Mouse (Mus musculus): Measurements from ENCODE around the gene Olfr373. TPM values are rescaled to one million over a fixed set of nuclear protein-coding genes. Genes with fewer than 3 reads are reported as not detected.

Olfr373 gene
- total and polyA plus RNA-seq, 2 experiments from 2014 or later: not detected

DNA sequence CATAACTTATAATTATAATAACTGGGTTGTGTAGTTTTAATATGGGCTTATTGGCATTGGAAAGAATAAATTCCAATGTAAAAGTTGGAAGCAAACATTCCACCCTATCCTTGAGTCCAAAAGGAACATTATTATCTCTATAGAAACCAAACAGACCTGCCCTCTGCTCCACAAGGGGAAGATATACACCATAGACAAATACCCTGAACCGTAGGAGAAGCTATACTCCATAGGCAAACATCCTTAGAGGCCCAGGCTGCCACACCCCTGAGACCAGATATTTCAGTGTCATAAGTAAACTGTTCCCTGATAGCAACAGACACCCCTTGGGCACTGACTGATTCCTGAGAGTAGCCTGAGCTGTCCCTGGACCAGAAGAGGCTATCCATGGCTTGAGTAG is 44.9 kb downstream of the Olfr373 start:
- Histone ChIP-seq H3K4me1 (ENCODE audit: insufficient read depth, low read length) (no peaks in the 10 kb centered on the region), H3K27ac (ENCODE audit: low read depth, low read length) (no peak overlapping the region), H3K9ac (replicated peaks; ENCODE audit: low read length, poor library complexity, severe bottlenecking) (no peak overlapping the region), H3K27me3 (ENCODE audit: insufficient read depth, low read length) (no peaks in the 10 kb centered on the region), H3K4me2 (ENCODE audit: low read depth, low read length, poor library complexity, severe bottlenecking) (no peak overlapping the region), H3K9me3 (ENCODE audit: low read length) (no peaks in the 10 kb centered on the region), H3K36me3 (ENCODE audit: insufficient read depth, low read length) (no peaks in the 10 kb centered on the region), H3K4me3 (ENCODE audit: low read depth, low read length) (no peak overlapping the region)
- DNase-seq (ENCODE audit: low spot score) (no peak), ATAC-seq (ENCODE audit: low FRiP score) (no peak)
- TF ChIP-seq CTCF (IDR thresholded peaks at IDR 0.05): no peak
- 68% methylated on average over 1 of the region's 1 CpGs for WGBS

- Histone ChIP-seq H3K4me1 (ENCODE audit: insufficient read depth, low read length) (0 out of 2 replicates have a peak, but pooled peaks cover 2% of the 10 kb centered on the region), H3K27me3 (ENCODE audit: insufficient read depth, low read length) (no peaks in the 10 kb centered on the region), H3K9me3 (ENCODE audit: low read length) (no peaks in the 10 kb centered on the region), H3K4me2 (ENCODE audit: low read depth, low read length, poor library complexity, severe bottlenecking) (no peak overlapping the region), H3K27ac (ENCODE audit: low read depth, low read length) (no peak overlapping the region), H3K9ac (replicated peaks; ENCODE audit: low read length, poor library complexity, severe bottlenecking) (no peak overlapping the region), H3K4me3 (ENCODE audit: low read depth, low read length) (no peak overlapping the region), H3K36me3 (ENCODE audit: insufficient read depth, low read length) (no peaks in the 10 kb centered on the region)
- TF ChIP-seq CTCF (IDR thresholded peaks at IDR 0.05): no peak
- ATAC-seq (ENCODE audit: low FRiP score) (no peak), DNase-seq (ENCODE audit: low spot score) (no peak)
- WGBS: 72% methylated on average over 2 of the region's 2 CpGs
These were observed 48.3 kb downstream of the Olfr373 start for GRCm38 (mm10) chr8:72131251-72131650.

- DNase-seq (ENCODE audit: low spot score): no peak
These were observed 48.9 kb downstream of the Olfr373 start for GRCm38 (mm10) chr8:72131901-72132300.

DNA sequence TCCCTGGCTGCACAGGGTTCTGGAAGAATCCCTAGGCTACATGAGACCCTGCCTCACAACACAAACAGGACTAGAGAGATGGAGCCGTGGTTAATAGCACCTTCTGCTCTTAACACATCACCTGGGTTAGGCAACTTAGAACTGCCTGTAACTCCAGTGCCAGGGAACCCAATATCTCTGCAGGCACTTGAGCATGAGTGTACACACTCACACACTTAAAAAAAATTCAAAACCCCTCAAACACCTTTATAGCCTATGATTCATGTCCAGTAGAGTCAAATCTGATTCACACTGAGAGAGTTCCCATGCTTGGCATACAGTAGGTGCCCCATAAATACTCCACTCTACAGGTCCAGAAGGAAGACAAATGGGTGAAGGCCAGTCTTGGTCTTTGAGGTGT is 49.4 kb downstream of the Olfr373 start:
- no peak for ATAC-seq (ENCODE audit: low FRiP score)
- 94% methylated on average over 1 of the region's 1 CpGs for WGBS
- H3K4me1 ChIP-seq (ENCODE audit: insufficient read depth, low read length): 0 out of 2 replicates have a peak, but pooled peaks cover 5% of the 10 kb centered on the region

More at GRCm38 (mm10) chr8:72131901-72132300, 48.9 kb downstream of the Olfr373 start:
- H3K27me3 ChIP-seq (ENCODE audit: insufficient read depth, low read length): no peaks in the 10 kb centered on the region
- no peak overlapping the region for H3K27ac ChIP-seq (ENCODE audit: low read depth, low read length)
- no peaks in the 10 kb centered on the region for H3K36me3 ChIP-seq (ENCODE audit: insufficient read depth, low read length)
- 0 out of 2 replicates have a peak, but pooled peaks cover 5% of the 10 kb centered on the region for H3K4me1 ChIP-seq (ENCODE audit: insufficient read depth, low read length)
- no peak overlapping the region for H3K4me2 ChIP-seq (ENCODE audit: low read depth, low read length, poor library complexity, severe bottlenecking)
- no peak for ATAC-seq (ENCODE audit: low FRiP score)
- no peaks in the 10 kb centered on the region for H3K9me3 ChIP-seq (ENCODE audit: low read length)
- 81% methylated on average over 2 of the region's 2 CpGs for whole genome bisulfite sequencing
- no peak overlapping the region for H3K4me3 ChIP-seq (ENCODE audit: low read depth, low read length)
- TF ChIP-seq CTCF (IDR thresholded peaks at IDR 0.05): no peak
- H3K9ac ChIP-seq (replicated peaks; ENCODE audit: low read length, poor library complexity, severe bottlenecking): no peak overlapping the region

DNA sequence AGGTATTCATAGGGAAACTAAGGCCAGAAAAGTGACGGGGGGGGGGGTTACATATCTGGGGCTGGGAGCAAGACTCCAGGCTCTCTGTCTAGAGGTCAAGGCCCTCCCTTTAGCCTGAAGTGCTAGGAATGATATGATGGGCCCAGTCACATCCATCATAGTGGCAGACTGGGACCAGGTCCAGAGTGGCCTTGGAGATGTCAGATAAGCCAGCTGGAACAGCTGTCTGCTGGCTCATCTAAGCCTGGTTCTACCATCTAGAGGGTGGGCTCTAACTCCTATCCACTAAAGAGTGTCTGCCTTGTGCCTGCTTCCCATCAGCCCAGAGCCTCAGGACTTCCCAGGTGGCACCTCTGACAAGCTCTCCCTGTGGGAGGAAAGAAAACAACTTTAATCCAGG is 49.9 kb downstream of the Olfr373 start:
- Histone ChIP-seq H3K4me2 (ENCODE audit: low read depth, low read length, poor library complexity, severe bottlenecking) (no peak overlapping the region), H3K4me1 (ENCODE audit: insufficient read depth, low read length) (0 out of 2 replicates have a peak, but pooled peaks cover 5% of the 10 kb centered on the region), H3K4me3 (ENCODE audit: low read depth, low read length) (no peak overlapping the region), H3K27ac (ENCODE audit: low read depth, low read length) (no peak overlapping the region), H3K27me3 (ENCODE audit: insufficient read depth, low read length) (no peaks in the 10 kb centered on the region), H3K9me3 (ENCODE audit: low read length) (no peaks in the 10 kb centered on the region), H3K9ac (replicated peaks; ENCODE audit: low read length, poor library complexity, severe bottlenecking) (no peak overlapping the region), H3K36me3 (ENCODE audit: insufficient read depth, low read length) (no peaks in the 10 kb centered on the region)
- 83% methylated on average over 1 of the region's 1 CpGs for WGBS
- DNase-seq (ENCODE audit: low spot score) (no peak), ATAC-seq (ENCODE audit: low FRiP score) (no peak)
- TF ChIP-seq CTCF (IDR thresholded peaks at IDR 0.05): no peak

More for the DNA sequence above, 49.4 kb downstream of the Olfr373 start:
- H3K27me3 ChIP-seq (ENCODE audit: insufficient read depth, low read length): no peaks in the 10 kb centered on the region
- no peak for TF ChIP-seq CTCF (IDR thresholded peaks at IDR 0.05)
- no peak overlapping the region for H3K4me3 ChIP-seq (ENCODE audit: low read depth, low read length)
- H3K27ac ChIP-seq (ENCODE audit: low read depth, low read length): no peak overlapping the region
- no peak overlapping the region for H3K4me2 ChIP-seq (ENCODE audit: low read depth, low read length, poor library complexity, severe bottlenecking)
- no peak overlapping the region for H3K9ac ChIP-seq (replicated peaks; ENCODE audit: low read length, poor library complexity, severe bottlenecking)
- no peaks in the 10 kb centered on the region for H3K9me3 ChIP-seq (ENCODE audit: low read length)
- no peaks in the 10 kb centered on the region for H3K36me3 ChIP-seq (ENCODE audit: insufficient read depth, low read length)
- no peak for DNase-seq (ENCODE audit: low spot score)

- Histone ChIP-seq H3K9me3 (ENCODE audit: low read length) (no peaks in the 10 kb centered on the region), H3K9ac (replicated peaks; ENCODE audit: low read length, poor library complexity, severe bottlenecking) (no peak overlapping the region), H3K4me3 (ENCODE audit: low read depth, low read length) (no peak overlapping the region), H3K27ac (ENCODE audit: low read depth, low read length) (no peak overlapping the region), H3K4me1 (ENCODE audit: insufficient read depth, low read length) (0 out of 2 replicates have a peak, but pooled peaks cover 5% of the 10 kb centered on the region), H3K27me3 (ENCODE audit: insufficient read depth, low read length) (no peaks in the 10 kb centered on the region), H3K4me2 (ENCODE audit: low read depth, low read length, poor library complexity, severe bottlenecking) (no peak overlapping the region), H3K36me3 (ENCODE audit: insufficient read depth, low read length) (no peaks in the 10 kb centered on the region)
- WGBS: 67% methylated on average over 1 of the region's 1 CpGs
- no peak for TF ChIP-seq CTCF (IDR thresholded peaks at IDR 0.05)
- no peak for DNase-seq (ENCODE audit: low spot score)
- no peak for ATAC-seq (ENCODE audit: low FRiP score)
These were observed 50.5 kb downstream of the Olfr373 start for GRCm38 (mm10) chr8:72133507-72133906.
